Mouse (Mus musculus) v-Abl transformed pro-B cells (cell line): ENCODE results near the gene Phldb3.

Experiments used
- in situ Hi-C, 2 experiments: fragments of 400-800 bp; cut with MboI; formaldehyde crosslinking; loops; one replicate each; pipeline ENCODE4 v1.15.1; 2025; ENCODE audit not compliant: unreplicated experiment in 2 of 2

Gene Phldb3

DNA sequence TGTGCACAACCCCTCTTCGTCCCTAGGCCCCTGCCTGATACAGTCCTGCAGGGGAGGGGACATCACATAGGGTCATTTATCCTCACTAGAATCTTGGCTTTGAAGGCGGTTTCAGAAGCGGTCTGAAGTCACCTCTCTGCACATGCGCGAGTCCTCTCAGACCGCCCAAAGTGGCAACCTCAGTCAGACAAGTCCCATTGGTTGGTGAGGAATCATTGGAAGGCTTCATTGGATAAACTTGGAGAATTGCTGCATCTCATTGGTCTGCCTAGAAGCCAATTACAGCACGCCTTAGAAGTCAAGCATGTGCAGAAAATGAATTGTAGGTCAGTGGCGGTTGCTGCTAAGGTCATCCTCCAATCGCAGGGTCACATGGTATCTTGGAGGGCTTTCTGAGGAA lies 66.0 kb downstream of the Phldb3 start, which contains the start of gene Tex101:
Gene Tex101 (minus strand): TSS at position 101 of the 400 bp plus-strand sequence.
- in situ Hi-C loops, result no loop called here
